Mouse (Mus musculus) megakaryocyte, embryonic 14.5 days (primary cell): ENCODE data around the gene Mcm9.

Experiments used
- FLI1 ChIP-seq: IDR thresholded peaks from 2 replicates; pipeline ENCODE4 v1.6.1; 2012; ENCODE audit warnings: low read length, inconsistent platforms, mixed read lengths
- GATA1 ChIP-seq: IDR thresholded peaks from 3 replicates; pipeline ENCODE4 v1.6.1; 2012; ENCODE audit warnings: mixed read lengths, low read length, inconsistent platforms, borderline replicate concordance

GRCm38 (mm10) chr10:53509158-53509773, 121.0 kb downstream of the Mcm9 start:
- TF ChIP-seq FLI1 (no peak), GATA1 (no peak)
